Mouse (Mus musculus) layer of hippocampus, adult 11-12 months (tissue): Measurements from ENCODE around the gene Ndrg4.
"Not testable (repeated sequence)": the region's sequence is repeated elsewhere in the genome, so short reads cannot be mapped to it uniquely, and the experiment has no call there.

Experiments
- DNase-seq: peaks from one replicate; pipeline ENCODE4 v3.0.0; 2022; ENCODE audit warnings: low spot score

Ndrg4 gene

DNA sequence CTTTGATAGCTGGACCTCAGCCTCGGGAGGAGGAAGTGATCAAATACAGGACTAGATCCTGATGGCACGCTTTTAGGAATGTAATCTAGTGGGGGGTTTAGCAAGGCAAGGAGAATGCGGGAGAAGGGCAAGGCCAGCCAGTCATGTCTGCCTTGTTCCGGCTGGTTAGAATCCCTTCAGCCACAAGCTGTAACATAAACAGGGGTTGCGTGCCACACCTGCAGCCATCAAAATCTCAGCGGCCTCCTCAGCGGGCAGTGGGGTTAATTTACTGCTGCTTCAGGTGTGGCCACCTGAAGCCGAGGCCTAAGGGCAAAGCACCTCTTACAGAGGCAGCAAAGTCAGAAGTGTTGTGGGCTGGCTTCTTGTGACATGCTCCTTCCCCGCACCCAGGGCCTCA is at the start of gene Ndrg4:
Ndrg4 (plus strand) TSS at position 350 of the 400 bp plus-strand sequence.
- DNase-seq, result no peak

DNA sequence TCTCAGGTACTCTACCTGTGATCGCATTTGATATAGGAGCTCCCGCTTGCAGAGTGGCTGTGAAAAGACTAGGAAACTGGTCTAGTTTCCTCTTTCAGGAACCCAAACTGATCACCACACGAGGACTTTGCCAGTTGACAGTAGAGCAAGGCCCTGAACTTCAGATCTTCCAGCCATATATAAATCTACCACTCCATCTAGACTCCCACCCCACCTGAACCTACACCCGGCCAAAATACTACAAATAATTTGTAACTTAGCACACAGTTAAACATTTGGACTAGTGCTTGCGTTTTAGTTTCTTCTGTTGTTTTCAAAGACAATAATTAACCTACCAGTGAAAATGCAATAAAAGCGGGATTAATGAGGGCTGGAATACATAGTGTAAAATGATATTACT is 43.9 kb upstream of the Ndrg4 start:
- DNase-seq, result no peak

DNA sequence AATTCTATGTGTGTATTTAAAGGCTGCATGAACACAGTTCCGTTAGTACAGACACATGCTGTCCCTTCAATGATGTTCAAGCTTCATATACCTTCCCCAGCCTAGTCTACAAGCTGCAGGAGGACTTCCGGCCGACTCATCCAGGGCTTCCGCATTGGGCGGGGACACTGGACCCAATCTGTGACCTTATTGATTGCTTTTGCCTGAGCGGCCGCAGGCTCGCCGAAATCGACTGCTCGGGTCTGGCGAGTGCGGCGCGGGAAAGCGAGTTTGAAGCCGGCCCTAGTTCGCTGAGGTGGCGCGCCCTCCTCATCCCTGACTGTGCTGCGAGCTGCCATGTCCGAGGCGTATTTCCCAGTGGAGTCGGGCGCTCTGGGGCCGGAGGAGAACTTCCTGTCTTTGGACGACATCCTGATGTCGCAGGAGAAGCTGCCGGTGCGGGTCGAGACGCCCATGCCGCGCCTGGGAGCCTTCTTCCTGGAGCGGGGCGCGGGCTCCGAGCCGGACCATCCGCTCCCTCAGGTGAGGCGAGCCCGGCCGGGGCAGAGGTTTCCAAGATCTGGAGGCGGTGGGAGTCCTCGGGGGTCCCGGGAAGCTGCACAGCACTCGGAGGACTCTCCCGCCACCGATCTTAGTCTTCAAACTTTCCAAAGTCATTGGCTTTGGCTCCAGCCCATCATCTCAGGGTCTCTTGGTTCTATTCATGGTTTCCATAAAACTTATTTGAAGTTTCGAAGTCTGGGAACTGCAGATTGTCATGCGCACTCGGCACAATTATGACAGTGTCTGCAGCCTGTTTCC is 43.3 kb upstream of the Ndrg4 start, which contains the start of gene Gins3:
Gins3 (plus strand) TSS at position 192 of the 801 bp plus-strand sequence.
- DNase-seq, result peak; percentile 93

DNA sequence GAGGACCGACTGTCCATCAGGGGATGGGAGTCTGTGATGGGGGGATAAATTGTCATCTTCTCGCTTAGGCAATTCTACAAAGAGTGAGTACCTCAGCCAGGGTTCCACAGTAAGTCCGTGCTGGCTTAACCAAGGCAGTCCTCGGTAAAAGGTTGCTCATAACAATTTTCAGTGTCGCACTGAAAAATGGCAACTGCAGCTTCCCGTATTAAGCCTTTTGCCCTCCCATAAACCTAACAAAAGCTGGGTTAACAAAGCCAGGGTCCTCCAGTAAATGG is 42.8 kb upstream of the Ndrg4 start:
- no peak for DNase-seq

DNA sequence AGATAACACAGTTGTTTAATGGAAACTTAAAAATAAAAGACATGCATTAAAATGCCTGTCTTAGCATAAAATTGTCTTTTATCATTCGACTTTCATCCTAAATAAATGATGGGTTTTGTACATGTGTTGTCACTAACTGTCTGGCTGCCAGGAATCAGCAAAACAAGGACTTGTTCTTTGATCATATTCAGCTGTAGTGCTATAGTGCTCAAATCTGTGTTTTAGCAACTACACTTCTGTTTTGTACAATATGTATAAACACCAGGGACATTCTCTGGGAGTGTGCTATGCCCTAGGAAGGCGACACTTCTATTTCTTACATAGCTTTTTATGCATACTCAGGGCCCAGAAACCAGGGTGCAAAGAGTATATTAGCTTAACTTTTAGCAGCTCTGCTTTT is 31.8 kb upstream of the Ndrg4 start:
- DNase-seq, result no peak

DNA sequence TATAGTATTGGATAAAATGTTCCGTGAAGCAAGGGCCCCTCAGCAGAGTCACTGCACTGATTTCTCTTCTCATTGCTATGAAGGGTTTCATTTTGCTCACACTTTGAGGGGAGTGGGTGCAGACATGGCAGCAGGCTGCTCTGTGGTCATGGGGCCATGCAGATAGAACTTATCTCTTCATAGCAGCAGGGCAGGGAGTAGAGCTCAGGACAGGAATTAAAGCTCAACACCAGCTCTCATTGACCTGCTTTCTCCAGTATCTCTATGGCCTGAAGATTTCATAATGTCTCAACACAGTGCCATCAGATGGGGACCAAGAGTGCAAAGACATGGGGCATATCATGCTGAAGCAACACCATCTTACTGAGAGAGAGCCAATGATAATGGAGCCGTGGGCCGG is 28.5 kb upstream of the Ndrg4 start:
- no peak for DNase-seq

DNA sequence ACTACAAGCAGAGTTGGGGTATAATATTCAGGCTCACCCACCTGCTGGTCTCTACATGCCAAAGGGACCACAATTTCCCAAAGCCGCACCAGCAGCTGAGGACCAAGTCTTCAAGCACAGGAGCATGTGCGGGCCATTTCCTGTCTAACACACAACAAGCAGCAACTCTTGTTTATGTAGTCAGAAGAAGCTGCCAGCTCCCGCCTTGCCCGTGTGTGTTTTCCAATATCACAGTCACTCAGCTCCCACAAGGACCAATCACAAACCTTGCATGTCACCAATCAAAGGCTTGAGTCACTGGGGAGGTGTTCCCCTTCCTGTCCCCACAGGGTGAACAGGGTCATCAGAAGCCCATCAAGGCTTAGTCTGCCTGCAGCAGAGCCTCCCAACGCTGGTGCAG is 23.4 kb upstream of the Ndrg4 start:
- no peak for DNase-seq

DNA sequence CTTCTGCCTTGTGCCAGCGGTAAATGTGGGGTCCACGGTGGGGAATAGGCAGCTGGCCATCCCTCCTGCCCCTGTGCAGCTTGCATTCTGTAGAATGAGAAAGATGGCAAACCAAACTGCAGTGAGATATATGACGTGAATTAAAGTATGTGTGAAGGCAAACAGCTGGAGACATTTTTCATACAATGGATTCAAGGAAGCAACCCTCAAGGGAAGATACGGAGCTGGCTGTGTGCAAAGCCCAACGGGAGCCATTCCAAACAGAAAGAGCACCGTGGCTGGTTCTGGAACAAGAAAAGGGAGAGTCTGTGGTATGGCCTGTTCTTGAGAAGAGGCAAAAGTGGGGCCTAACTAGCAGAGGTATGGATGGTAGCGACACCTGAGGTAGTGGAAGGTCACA is 20.9 kb upstream of the Ndrg4 start:
- no peak for DNase-seq

DNA sequence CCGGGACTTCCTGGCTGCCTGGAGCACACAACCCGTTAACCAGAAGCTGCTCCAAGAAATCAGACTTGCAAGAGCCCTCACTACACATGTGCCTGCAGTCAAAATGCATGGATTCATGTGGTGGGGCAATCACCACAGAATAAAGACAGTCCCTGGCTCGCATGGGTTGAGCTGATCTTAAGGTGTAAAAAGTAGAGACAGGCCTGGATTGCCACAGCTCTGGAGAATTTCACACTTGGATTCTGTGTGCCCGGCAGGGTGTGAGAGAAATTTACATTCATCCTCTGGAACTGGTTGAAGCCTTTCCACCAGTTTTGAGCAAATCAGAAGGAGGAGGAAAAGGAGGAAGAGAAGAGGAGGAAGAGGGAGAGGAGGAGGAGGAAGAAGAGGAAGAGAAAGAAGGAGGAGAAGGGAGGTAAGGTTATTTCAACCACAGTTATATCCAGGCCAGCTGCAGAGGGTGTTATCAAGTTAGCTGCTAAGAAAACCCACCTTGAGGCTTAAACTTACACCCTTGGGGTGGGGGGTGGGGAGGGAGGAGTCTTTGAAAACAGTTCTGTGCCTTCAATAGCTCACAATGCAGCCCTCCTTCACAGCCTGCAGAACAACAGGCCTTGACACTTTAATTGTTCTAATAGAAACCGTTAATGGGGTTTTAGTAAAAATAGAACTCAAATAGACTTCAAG is 20.3 kb upstream of the Ndrg4 start:
- DNase-seq, result no peak

DNA sequence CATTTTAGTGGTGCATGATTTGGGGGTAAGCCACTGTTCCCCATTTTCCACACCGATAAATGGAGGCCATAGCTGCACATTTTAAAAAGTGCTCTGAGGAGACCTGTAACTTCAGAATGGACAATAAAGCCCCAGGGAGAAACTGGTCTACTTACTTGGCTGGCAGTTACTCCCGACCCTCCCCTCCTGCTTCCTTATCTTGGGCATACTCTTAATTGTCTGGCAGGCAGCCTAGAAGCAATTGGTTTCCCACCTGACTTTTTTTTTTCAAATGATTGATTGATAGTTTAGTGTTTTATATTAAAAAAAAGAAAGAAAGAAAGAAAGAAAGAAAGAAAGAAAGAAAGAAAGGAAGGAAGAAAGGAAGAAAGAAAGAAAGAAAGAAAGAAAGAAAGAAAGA is 19.3 kb upstream of the Ndrg4 start:
- no peak for DNase-seq

DNA sequence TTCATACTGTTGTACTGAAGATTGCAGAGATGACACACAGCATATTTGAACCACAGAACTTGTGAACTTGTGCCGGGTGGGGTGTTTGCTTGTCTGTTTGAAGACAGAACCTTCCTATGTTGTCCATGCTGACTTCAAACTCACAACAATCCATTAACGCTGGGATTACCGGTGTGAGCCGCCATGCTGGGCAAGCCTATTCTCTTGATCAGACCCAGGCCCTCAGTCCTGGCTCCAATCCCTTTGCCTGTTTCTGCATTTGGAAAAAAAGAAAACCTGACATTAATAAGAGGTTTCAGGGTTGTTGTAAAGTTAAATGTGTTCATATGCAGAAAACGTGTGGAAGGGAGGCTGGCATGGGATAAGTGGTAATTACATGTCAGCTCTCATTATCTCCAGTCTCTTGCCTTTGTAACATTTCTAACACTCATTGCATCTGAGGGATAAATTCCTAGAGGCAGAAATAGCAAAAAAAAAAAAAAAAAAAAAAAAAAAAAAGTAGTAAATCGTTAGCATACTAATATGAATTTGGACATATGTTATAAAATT is 16.4 kb upstream of the Ndrg4 start:
- no peak for DNase-seq

DNA sequence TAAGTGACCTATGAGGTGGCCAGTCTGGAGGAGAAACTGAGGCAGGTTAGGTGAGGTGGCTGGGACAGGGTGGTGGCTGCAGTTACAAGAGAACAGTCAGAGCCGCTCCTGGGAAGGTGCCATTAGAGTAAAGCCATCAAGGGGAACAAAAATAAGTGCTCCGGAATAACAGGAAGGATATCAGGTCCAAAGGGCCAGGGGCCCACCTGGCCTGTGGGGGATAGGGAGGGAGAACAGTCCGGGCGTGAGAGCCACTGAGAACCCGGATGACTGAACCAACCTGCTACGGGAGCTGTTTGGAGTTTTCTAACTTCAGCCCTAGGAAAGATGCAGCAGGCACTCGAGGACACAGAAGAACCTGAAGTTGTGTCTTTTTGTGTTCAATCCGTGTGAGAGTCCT is 15.7 kb upstream of the Ndrg4 start:
- DNase-seq, result no peak

DNA sequence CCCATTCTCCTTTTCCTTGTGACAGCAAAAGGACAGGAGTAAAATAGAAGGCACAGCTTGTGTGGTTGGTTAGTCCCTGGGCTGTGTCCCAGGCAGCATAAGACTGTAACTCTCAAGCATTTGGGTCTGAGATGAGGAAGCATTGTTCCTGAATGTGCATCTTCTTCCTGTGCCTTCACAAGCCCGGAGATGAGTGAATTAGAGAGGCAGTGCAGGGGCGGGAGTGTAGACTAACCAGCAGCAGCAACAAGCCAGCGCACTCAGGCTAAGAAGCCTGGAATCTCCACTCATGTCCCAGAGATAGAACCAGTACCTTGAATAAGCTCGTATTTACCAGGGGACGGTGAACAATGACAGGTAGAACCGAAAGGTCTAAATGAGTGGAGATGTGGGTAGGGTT is 15.2 kb upstream of the Ndrg4 start:
- DNase-seq, result no peak

DNA sequence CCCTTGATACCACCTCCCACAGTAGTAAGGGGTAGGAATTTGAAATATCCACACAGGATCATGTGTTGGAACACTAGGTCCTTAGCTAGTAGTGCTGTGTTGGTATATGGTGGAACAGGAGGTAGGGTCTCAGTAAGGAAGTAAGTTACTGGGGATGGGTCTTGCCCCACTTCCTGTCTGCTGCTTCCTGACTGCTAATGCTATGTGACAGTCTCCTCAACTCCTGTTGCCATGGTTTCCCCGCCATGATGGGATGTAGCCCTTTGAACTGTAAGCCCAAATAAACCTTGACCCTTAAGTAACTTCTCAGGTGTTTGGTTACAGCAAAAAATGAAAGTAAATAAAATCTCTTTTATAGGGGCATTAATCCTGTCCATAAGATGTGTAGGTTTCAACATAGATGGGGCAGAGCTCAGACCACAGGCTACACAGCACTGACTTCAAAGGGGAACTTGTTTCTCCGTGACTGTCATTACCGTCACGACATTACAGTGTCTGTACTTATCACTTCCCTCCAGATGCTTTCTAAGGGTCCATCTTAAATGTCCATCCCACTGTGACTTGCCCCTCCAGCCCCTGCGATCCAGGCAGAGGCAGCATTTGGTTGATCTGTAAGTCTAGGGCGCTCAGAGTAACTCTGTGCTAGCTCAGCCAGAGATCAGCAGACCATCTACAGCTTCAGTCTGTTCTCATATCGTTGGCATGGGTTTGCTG is 13.7 kb upstream of the Ndrg4 start:
- DNase-seq, result no peak

DNA sequence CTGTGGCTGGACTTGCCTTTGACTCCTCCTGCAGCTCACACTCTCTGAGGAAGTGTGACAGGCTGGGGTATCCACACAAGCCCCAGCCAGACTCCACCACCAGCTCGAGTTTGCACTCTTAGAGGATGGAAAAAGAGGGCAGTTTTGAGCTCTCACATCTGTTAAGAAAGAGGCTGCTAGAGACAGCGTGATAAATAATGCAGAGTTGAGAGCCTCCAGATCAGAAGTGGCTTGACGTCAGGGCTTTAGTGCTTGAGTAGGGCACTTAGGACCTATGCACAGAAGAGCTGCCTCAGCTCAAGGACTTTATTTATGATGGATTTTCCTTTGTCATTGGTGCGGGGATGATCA is 13.2 kb upstream of the Ndrg4 start:
- DNase-seq, result no peak

DNA sequence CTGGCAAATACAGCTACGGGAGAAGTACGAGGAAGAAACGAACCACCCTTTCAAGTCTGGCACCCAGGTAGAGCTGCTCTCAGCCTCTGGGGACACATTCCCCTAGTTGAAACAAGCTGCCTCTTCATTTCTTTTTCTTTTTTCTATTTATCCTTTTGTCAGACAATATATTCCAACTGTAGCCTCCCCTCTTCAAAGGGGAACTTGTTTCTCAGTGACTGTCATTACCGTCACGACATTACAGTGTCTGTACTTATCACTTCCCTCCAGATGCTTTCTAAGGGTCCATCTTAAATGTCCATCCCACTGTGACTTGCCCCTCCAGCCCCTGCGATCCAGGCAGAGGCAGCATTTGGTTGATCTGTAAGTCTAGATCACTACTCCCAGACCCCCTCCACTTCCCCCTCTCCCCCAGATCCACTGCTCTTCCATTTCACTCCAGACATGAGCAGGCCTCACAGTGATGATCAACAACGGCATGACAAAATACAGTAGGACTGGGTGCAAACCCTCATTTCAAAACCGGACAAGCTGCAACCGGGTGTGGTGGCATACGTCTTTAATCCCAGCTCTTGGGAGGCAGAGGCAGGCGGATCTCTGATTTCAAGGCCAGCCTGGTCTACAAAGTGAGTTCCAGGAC is 10.8 kb upstream of the Ndrg4 start:
- DNase-seq, result not testable (repeated sequence)

DNA sequence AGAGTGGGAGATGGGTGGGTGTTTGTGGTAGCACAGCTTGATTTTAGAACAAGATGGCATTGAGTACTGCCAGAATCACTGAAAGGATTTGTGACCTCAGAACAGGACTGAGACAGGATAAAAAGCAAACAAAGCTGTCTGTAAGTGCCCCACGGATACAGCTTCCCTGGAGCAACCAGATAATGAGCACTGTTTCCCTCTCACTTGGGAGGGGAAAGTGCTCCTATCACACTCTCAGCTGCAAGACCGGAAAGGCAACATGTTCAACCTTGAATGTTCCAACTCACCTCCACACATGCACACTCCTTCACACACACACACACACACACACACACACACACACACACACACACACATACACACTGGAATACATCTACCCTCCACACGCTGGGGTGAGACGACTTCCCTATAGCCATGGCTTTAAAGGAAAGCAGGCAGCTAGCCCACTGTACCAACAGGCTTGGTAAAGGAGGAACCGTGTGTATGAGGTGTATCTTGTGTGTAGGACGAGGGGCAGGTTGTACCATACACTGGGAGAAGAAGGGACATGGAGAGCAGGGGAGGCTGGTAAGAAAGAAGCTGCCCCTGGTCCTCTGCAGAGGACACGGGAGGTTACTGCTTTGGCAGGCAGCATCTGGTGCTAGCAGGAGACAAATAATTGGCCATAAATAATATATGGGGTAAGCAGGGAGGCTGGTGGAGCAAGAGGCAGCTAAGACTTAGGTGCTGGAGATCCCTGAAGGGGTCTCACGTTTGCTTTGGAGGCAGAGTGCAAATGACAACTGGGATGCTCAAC is 8.4 kb upstream of the Ndrg4 start:
- DNase-seq, result no peak

DNA sequence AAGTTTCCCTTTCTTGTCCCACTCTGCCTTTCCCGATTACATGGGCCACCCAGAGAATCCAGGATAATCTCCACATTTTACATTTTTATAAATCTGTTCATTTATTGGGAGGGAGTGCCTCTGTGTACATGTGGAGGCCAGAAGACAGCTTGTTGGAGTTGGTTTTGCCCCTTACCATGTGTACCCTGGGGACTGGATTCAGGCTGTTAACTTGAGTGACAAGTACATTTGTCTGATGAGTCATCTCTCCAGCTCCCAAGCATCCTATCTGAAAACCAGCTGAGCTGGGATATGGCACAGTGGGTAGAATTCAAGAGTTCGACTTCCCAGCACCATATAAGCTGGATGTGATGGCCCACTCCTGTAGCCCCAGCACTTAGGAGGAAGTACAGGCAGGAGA is 6.8 kb upstream of the Ndrg4 start:
- DNase-seq, result no peak

DNA sequence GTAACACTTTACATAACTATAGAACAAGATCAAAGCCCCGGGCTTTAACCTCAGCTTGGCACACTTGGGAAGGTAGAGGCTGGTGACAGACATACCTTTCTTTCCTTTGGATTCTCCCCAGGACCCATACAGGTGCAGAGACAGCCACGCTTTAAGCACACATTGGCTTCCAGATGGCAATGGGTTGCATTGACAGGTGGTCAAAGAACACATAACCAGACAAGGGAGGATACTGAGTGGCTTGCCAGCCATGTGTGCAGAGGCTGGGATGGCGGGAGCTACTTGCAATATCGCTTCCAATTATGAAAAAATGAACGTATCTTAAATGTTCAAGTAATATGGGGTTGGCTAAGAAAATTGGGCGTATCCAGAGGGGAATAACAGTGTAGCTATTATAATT is 4.9 kb upstream of the Ndrg4 start:
- DNase-seq, result peak; percentile 52

DNA sequence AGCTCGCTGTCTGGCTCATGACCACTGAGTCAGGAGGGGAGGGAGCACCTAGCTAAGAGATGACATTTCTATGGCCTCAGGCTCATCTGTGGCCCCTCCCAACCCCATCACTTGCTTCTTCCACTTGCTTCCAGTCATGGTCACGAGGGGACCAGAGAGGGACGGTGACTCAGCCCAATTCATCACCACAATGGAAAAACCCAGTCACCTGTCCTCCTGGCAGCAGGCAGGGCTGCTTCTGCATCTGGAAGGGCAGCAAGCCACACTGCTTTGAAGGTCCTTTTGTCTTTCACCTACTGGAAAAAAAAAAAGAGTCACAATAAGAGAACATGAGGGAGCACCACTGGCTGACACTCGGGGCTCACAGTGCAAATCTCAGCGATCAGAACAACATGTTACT is 4.0 kb upstream of the Ndrg4 start:
- no peak for DNase-seq

DNA sequence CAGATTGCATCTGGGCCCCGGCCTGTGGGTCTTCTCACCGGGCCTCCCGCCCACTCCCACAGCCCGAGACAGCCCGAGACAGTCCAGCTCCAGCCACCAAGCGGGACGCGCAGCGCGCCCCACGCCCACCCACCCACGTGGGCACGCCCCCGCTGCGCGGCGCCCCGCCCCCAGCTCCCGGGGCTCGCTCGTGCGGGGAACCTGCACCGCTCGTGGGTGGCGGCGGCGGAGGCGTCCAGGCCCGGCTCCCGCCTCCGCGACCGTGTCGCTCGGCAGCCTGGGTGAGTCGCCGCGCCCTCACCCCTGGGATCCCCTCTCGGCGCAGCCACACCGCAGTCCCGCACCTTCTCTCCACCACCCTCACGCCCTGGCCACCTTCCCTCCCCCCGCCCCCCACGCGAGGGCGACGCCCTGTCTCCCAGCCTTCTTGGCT is 827 bp downstream of the Ndrg4 start:
- no peak for DNase-seq
